Mouse (Mus musculus) T-cell, adult 2 months (primary cell): ENCODE data around the gene Cd164.

ENCODE experiments used
- DNase-seq: peaks from one replicate; pipeline ENCODE4 v3.0.0; 2022; ENCODE audit warnings: low spot score

Cd164 gene

GRCm38 (mm10) chr10:41500941-41501340 lies 18.3 kb upstream of the Cd164 start:
- DNase-seq: no peak

GRCm38 (mm10) chr10:41504996-41505395 lies 14.2 kb upstream of the Cd164 start:
- no peak for DNase-seq

- peak; percentile 70 for DNase-seq
These were observed 13.8 kb upstream of the Cd164 start for GRCm38 (mm10) chr10:41505446-41505845.

- no peak for DNase-seq
These were observed 10.1 kb upstream of the Cd164 start for GRCm38 (mm10) chr10:41509160-41509559.

- DNase-seq: no peak
These were observed 4.9 kb upstream of the Cd164 start for GRCm38 (mm10) chr10:41514301-41514700.

GRCm38 (mm10) chr10:41514921-41515320 lies 4.3 kb upstream of the Cd164 start:
- DNase-seq: no peak

GRCm38 (mm10) chr10:41518508-41518980 lies 670 bp upstream of the Cd164 start:
- peak; percentile 86 for DNase-seq

GRCm38 (mm10) chr10:41519640-41520409 lies 611 bp downstream of the Cd164 start:
- peak; percentile 64 for DNase-seq

GRCm38 (mm10) chr10:41520410-41520673 lies 1.1 kb downstream of the Cd164 start:
- no peak for DNase-seq

- DNase-seq: no peak
These were observed 4.2 kb downstream of the Cd164 start for GRCm38 (mm10) chr10:41523386-41523785.

- DNase-seq: no peak
These were observed 6.5 kb downstream of the Cd164 start for GRCm38 (mm10) chr10:41525696-41526095.

GRCm38 (mm10) chr10:41529972-41530371 lies 10.8 kb downstream of the Cd164 start:
- peak; percentile 58 for DNase-seq

- DNase-seq: no peak
These were observed 16.8 kb downstream of the Cd164 start for GRCm38 (mm10) chr10:41535991-41536390.

- no peak for DNase-seq
These were observed 17.5 kb downstream of the Cd164 start for GRCm38 (mm10) chr10:41536714-41537113.

GRCm38 (mm10) chr10:41537226-41537982 lies 18.2 kb downstream of the Cd164 start:
- DNase-seq: no peak

GRCm38 (mm10) chr10:41537983-41538330 lies 18.7 kb downstream of the Cd164 start:
- no peak for DNase-seq

- DNase-seq: no peak
These were observed 19.8 kb downstream of the Cd164 start for GRCm38 (mm10) chr10:41538986-41539385.

- no peak for DNase-seq
These were observed 22.8 kb downstream of the Cd164 start for GRCm38 (mm10) chr10:41542057-41542456.

- DNase-seq: no peak
These were observed 24.2 kb downstream of the Cd164 start for GRCm38 (mm10) chr10:41543439-41543838.

GRCm38 (mm10) chr10:41543844-41544243 lies 24.6 kb downstream of the Cd164 start:
- no peak for DNase-seq

- no peak for DNase-seq
These were observed 25.4 kb downstream of the Cd164 start for GRCm38 (mm10) chr10:41544481-41545190.

GRCm38 (mm10) chr10:41545224-41545755 lies 26.1 kb downstream of the Cd164 start:
- no peak for DNase-seq
